Mouse (Mus musculus) layer of hippocampus, postnatal 25 days (tissue): Measurements from ENCODE around the gene Col5a1. TPM values are rescaled to one million over a fixed set of nuclear protein-coding genes. Genes with fewer than 3 reads are reported as not detected.
A peak's percentile ranks its signal among the peaks of the same experiment; 100 is the strongest.

Experiments used
- DNase-seq, 2 experiments: peaks; one replicate each; pipeline ENCODE4 v3.0.0; 2022; ENCODE audit warnings: mixed read lengths in 2 of 2, low spot score in 1 of 2; ENCODE audit errors: extremely low spot score in 1 of 2
- total RNA-seq, 2 experiments: library from RNA; stranded (reverse); gene quantifications; 2 replicates each; pipeline ENCODE4 v1.2.3; 2021

Col5a1 gene
- total RNA-seq, 2 experiments from 2014 or later, result 3.3 to 4.2 TPM

GRCm38 (mm10) chr2:28014778-28015177 lies 128.6 kb downstream of the Col5a1 start:
- DNase-seq, result no peak

- DNase-seq, result no peak
These were observed 138.2 kb downstream of the Col5a1 start for GRCm38 (mm10) chr2:28024416-28024815.

GRCm38 (mm10) chr2:28025776-28026175 lies 139.6 kb downstream of the Col5a1 start:
- DNase-seq, result no peak

GRCm38 (mm10) chr2:28031860-28032259 lies 145.6 kb downstream of the Col5a1 start:
- no peak for DNase-seq

DNA sequence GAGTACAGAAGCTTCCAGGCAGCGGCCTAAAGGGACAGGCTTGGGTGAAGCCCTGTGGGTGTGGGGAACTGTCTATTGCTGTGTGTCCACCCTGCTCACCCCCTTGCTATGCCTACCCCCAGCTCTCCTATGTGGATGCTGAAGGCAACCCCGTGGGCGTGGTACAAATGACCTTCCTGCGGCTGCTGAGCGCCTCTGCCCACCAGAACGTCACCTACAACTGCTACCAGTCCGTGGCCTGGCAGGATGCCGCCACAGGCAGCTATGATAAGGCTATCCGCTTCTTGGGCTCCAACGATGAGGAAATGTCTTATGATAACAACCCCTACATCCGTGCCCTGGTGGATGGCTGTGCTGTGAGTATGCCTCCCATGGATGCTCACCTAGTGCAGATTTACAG lies 146.2 kb downstream of the Col5a1 start:
- DNase-seq, result no peak

- DNase-seq, result no peak
These were observed 147.9 kb downstream of the Col5a1 start for GRCm38 (mm10) chr2:28034011-28034710.

DNA sequence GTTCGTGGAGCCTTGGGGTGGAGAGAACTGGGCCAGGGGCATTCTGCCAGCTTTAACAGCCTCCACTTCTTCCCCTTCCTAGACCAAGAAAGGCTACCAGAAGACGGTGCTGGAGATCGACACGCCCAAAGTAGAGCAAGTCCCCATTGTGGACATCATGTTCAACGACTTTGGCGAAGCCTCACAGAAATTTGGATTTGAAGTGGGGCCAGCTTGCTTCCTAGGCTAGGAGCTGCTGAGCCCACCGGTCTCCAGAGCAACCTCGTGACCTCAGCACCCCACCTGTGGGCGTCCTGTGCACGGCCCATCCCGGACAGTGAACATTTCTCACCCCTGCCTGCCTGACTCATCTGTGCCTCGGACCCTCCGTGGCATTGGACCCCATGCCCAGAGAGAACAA lies 150.6 kb downstream of the Col5a1 start:
- no peak for DNase-seq

- DNase-seq, result no peak
These were observed 151.5 kb downstream of the Col5a1 start for GRCm38 (mm10) chr2:28037505-28038390.

GRCm38 (mm10) chr2:28038391-28039096 lies 152.3 kb downstream of the Col5a1 start:
- peak in 1 of 2 experiments; percentile 20 for DNase-seq

DNA sequence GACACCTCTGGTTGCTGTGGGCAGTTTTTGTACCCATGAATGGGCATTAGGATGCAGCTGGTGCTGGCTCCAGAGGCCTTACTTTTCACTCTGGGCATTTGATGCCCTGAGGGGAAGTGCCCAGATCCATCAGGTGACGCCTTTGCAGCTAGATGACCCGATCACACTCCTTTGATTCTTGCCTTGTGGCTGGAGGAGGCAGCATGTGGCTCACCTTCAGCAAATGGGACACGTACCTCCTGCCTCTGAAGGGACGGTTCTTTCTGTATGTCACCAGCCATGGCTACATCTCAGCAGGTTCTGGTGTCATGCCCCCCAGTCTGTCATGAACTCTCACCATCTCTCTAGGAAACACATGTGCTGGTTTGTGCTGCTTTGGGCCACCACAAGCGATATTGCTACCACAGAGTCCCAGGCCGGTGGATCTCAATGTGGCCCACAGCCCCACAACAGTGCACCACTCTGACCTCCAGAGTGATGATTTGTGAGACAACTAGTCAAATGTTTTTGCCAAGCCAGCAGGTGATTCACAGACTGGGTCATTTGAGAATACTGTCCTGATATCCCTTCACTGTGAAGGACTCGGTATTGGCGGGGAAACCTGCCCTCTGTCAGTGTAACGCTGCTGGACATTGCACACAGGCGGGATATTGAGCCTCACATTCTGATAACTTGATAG lies 153.6 kb downstream of the Col5a1 start:
- DNase-seq, result no peak

- no peak for DNase-seq
These were observed 154.2 kb downstream of the Col5a1 start for GRCm38 (mm10) chr2:28040466-28040865.

DNA sequence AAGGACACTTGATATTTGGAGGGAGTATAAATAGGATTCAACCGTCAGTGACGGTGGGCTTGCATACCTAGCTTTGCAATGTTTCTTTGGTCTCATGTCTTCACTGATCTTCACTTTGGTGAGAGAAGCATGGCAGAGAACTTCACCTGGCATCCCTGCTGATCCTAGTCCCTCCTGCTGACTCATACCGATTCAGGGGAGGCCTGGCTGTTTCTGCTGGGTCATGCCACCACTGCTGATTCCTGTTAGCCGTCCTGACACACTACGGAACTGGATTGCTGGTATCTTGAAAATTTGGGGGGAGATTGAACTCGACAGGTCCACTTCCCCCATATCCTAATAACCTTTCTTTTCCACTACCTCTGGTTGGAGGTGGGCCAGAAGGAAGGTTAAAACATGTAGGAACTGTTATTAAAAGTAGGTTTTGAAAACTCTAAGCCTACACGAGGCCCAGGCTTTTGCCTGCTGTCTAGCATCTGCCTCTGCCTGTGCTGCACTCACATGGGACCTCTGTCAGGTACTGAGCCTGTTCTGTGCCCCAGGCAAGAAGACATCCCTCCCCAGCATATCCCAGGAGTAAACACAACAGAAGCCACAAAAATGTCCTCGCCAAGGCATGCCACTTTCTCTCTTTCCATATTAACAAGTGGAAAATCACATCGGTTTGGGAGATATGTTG lies 158.8 kb downstream of the Col5a1 start:
- no peak for DNase-seq

DNA sequence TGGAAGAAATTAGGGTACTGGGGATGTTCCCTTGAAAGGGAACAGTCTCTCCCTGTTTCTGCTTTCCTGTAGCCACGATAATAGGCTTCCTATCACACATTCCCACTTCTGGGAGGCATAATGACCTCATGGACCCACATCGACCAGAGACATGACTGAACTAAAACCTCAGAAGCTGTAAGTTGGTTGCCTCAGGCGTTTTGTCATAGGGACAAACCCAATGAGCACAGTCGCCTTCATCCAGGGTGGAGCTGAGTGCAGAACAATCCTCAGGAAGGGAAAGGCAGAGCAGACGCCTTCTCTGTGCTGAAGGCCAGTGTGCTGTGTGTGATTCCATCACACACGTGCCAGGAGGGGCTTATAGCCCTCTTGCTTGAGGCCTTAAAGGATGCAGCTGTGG lies 160.1 kb downstream of the Col5a1 start:
- no peak for DNase-seq

- DNase-seq, result no peak
These were observed 160.9 kb downstream of the Col5a1 start for GRCm38 (mm10) chr2:28047092-28047491.

- DNase-seq, result no peak
These were observed 173.7 kb downstream of the Col5a1 start for GRCm38 (mm10) chr2:28059922-28060321.

- DNase-seq, result no peak
These were observed 177.6 kb downstream of the Col5a1 start for GRCm38 (mm10) chr2:28063711-28064338.

- no peak for DNase-seq
These were observed 178.3 kb downstream of the Col5a1 start for GRCm38 (mm10) chr2:28064339-28065080.

DNA sequence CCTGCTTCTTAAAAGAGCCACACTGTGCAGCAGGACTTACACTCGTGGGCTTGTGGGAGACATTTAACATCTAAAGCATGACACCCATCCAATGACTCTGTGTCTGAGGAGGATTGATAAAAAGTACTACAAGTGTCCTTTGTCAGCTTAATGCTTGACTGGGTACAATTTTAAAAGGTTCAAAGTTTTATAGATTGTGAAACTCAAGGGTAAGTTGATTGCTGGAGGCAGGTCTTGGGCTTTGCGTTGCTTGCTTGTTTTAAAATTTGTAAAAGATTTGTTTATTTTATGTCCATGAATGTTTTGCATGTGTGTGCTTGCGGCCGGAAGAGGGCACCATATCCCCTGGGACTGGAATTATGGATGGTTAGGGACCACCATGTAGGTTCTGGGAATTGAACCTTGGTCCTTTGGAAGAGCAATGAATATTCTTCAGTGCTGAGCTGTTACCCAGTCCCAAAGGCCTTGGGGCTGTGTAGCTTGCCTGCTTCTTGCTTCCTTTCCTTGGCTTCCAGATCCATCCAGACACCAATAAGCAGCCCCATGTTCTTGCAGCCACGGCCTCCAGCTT lies 178.9 kb downstream of the Col5a1 start:
- DNase-seq, result no peak
